Mouse (Mus musculus) thymus, adult 2 months (tissue): ENCODE results near the gene Enc1.

Experiments
- CTCF ChIP-seq: fragments of 200-500 bp; IDR thresholded peaks from 2 replicates; pipeline ENCODE4 v1.5.1; 2012; ENCODE audit warnings: mild to moderate bottlenecking, control low read depth, low read length, moderate library complexity, borderline replicate concordance; ENCODE audit not compliant: control insufficient read depth, poor library complexity, insufficient read depth; ENCODE audit errors: extremely low read depth
- POLR2A ChIP-seq: fragments of 200-500 bp; IDR thresholded peaks from 2 replicates; pipeline ENCODE4 v1.6.1; 2012; ENCODE audit warnings: mild to moderate bottlenecking, low read length, control low read depth, moderate library complexity; ENCODE audit not compliant: control insufficient read depth, poor library complexity, insufficient read depth; ENCODE audit errors: extremely low read depth

DNA sequence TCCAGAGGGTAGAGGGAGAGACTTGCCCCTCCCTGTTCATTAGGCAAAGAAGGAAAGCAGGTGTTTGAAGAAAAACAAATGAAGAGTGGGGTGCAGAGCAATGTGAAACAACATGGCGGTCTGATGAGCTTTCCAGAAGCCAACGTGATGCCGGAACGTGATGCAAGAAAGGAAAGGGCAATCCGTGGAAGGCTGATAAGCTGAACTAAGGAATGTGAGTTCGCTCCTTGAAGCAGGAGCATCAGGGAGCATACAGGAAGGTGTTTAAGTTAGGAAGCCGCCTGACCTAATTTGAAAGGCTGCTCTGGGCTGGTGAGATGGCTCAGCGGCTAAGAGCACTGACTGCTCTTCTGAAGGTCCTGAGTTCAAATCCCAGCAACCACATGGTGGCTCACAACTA is 55.4 kb downstream of the Enc1 start:
- TF ChIP-seq POLR2A (no peak), CTCF (no peak)
